Mouse (Mus musculus) hindbrain, embryonic 13.5 days (tissue): ENCODE measurements at regions not wholly inside any gene's neighbourhood (a gene's known extent, or its start where the extent isn't known, plus 50 kb on each side); places are given as distances from the start of the nearest gene placed in this dataset.

ENCODE experiments used
- ATAC-seq: fragments of 200-750 bp; cut with Nextera tagmentation; 2 replicates; pipeline ENCODE4 v1.8.0; 2017; ENCODE audit warnings: moderate TSS enrichment; ENCODE audit not compliant: low FRiP score
- H3K27ac ChIP-seq: fragments of 300-500 bp; sonication (generic); 2 replicates; pipeline ENCODE4 v1.5.1; 2015; ENCODE audit warnings: inconsistent platforms, mild to moderate bottlenecking, moderate library complexity
- H3K27me3 ChIP-seq: fragments of 300-500 bp; sonication (generic); 2 replicates; pipeline ENCODE4 v1.6.1; 2015; ENCODE audit warnings: mild to moderate bottlenecking, inconsistent platforms
- H3K36me3 ChIP-seq: fragments of 300-500 bp; sonication (generic); 2 replicates; pipeline ENCODE4 v1.6.1; 2015; ENCODE audit warnings: mild to moderate bottlenecking, inconsistent platforms
- H3K4me1 ChIP-seq: fragments of 300-500 bp; sonication (generic); replicated peaks from 2 replicates; pipeline ENCODE4 v1.6.1; 2015; ENCODE audit warnings: inconsistent platforms
- H3K4me2 ChIP-seq: fragments of 300-500 bp; sonication (generic); 2 replicates; pipeline ENCODE4 v1.6.1; 2015; ENCODE audit warnings: inconsistent platforms, mild to moderate bottlenecking, moderate library complexity
- H3K4me3 ChIP-seq: fragments of 300-500 bp; sonication (generic); 2 replicates; pipeline ENCODE4 v1.5.1; 2015; ENCODE audit warnings: mild to moderate bottlenecking, inconsistent platforms
- H3K9ac ChIP-seq: fragments of 300-500 bp; sonication (generic); 2 replicates; pipeline ENCODE4 v1.6.1; 2015; ENCODE audit warnings: mild to moderate bottlenecking, inconsistent platforms
- H3K9me3 ChIP-seq: fragments of 300-500 bp; sonication (generic); 2 replicates; pipeline ENCODE4 v1.6.1; 2016; ENCODE audit warnings: inconsistent platforms
- WGBS: fragments of 180-500 bp; shearing (Covaris S2); methylation state at CpG from one replicate; pipeline ENCODE4 v1.1.7; 2015; 5-methylcytosine and 5-hydroxymethylcytosine counted together

- Histone ChIP-seq H3K4me2 (no peak overlapping the region), H3K27ac (no peak overlapping the region), H3K36me3 (no peaks in the 10 kb centered on the region), H3K4me1 (peaks cover 9% of the 10 kb centered on the region), H3K4me3 (no peak overlapping the region), H3K27me3 (no peaks in the 10 kb centered on the region), H3K9me3 (peaks cover 9% of the 10 kb centered on the region; the same call in 1 of the 2 replicates), H3K9ac (no peak overlapping the region)
- peak; percentile 73 for ATAC-seq
- WGBS: 56% methylated on average over 4 of the region's 4 CpGs
These were observed 160.4 kb downstream of the C1d start for GRCm38 (mm10) chr11:17417656-17418289.

- Histone ChIP-seq H3K9me3 (no peaks in the 10 kb centered on the region), H3K9ac (no peak overlapping the region), H3K36me3 (no peaks in the 10 kb centered on the region), H3K4me2 (no peak overlapping the region), H3K4me1 (no peaks in the 10 kb centered on the region), H3K4me3 (no peak overlapping the region), H3K27ac (no peak overlapping the region), H3K27me3 (no peaks in the 10 kb centered on the region)
- no peak for ATAC-seq
- WGBS: 58% methylated on average over 4 of the region's 4 CpGs
These were observed 184.8 kb downstream of the C1d start for GRCm38 (mm10) chr11:17442133-17442532.

- Histone ChIP-seq H3K27me3 (no peaks in the 10 kb centered on the region), H3K9me3 (no peaks in the 10 kb centered on the region), H3K4me2 (no peak overlapping the region), H3K4me1 (peaks cover 26% of the 10 kb centered on the region), H3K36me3 (no peaks in the 10 kb centered on the region), H3K27ac (no peak overlapping the region; the same call in 1 of the 2 replicates), H3K9ac (no peak overlapping the region), H3K4me3 (no peak overlapping the region)
- WGBS: 74% methylated on average over 7 of the region's 7 CpGs
- ATAC-seq: peak; percentile 66; the same call in 1 of the 2 replicates
These were observed 191.9 kb downstream of the C1d start for GRCm38 (mm10) chr11:17449289-17449688.

GRCm38 (mm10) chr11:17450360-17451045 lies 193.1 kb downstream of the C1d start:
- ATAC-seq: peak; percentile 77
- 55% methylated on average over 7 of the region's 7 CpGs for WGBS

GRCm38 (mm10) chr11:17451451-17451850 lies 194.1 kb downstream of the C1d start:
- H3K27ac ChIP-seq: 0 out of 2 replicates have a peak overlapping the region, but pooled peaks have one; percentile 30
- no peak overlapping the region for H3K4me2 ChIP-seq
- H3K4me1 ChIP-seq: peaks cover 26% of the 10 kb centered on the region
- ATAC-seq: no peak
- H3K27me3 ChIP-seq: no peaks in the 10 kb centered on the region
- no peaks in the 10 kb centered on the region for H3K9me3 ChIP-seq
- no peaks in the 10 kb centered on the region for H3K36me3 ChIP-seq
- no peak overlapping the region for H3K4me3 ChIP-seq
- WGBS: 92% methylated on average over 2 of the region's 2 CpGs
- H3K9ac ChIP-seq: no peak overlapping the region

More at GRCm38 (mm10) chr11:17450360-17451045, 193.1 kb downstream of the C1d start:
- Histone ChIP-seq H3K27me3 (no peaks in the 10 kb centered on the region), H3K36me3 (no peaks in the 10 kb centered on the region), H3K9me3 (no peaks in the 10 kb centered on the region), H3K27ac (peak overlapping the region; percentile 30), H3K9ac (no peak overlapping the region), H3K4me3 (no peak overlapping the region), H3K4me2 (no peak overlapping the region), H3K4me1 (peaks cover 26% of the 10 kb centered on the region)

GRCm38 (mm10) chr11:17453530-17453929 lies 196.2 kb downstream of the C1d start:
- Histone ChIP-seq H3K4me2 (no peak overlapping the region), H3K9me3 (no peaks in the 10 kb centered on the region)

GRCm38 (mm10) chr11:17458946-17459345 lies 201.6 kb downstream of the C1d start:
- H3K4me1 ChIP-seq: peaks cover 10% of the 10 kb centered on the region
- H3K9ac ChIP-seq: no peak overlapping the region
- H3K36me3 ChIP-seq: no peaks in the 10 kb centered on the region
- no peak for ATAC-seq
- no peak overlapping the region for H3K4me3 ChIP-seq
- no peak overlapping the region for H3K4me2 ChIP-seq
- H3K27ac ChIP-seq: no peak overlapping the region
- H3K9me3 ChIP-seq: no peaks in the 10 kb centered on the region
- no peaks in the 10 kb centered on the region for H3K27me3 ChIP-seq
- 46% methylated on average over 4 of the region's 4 CpGs for WGBS

More at GRCm38 (mm10) chr11:17453530-17453929, 196.2 kb downstream of the C1d start:
- Histone ChIP-seq H3K9ac (no peak overlapping the region), H3K4me3 (no peak overlapping the region), H3K27me3 (no peaks in the 10 kb centered on the region), H3K27ac (no peak overlapping the region), H3K4me1 (peaks cover 26% of the 10 kb centered on the region), H3K36me3 (no peaks in the 10 kb centered on the region)
- ATAC-seq: no peak
- WGBS: 62% methylated on average over 9 of the region's 9 CpGs

GRCm38 (mm10) chr11:17460024-17460919 lies 202.9 kb downstream of the C1d start:
- H3K27ac ChIP-seq: peak overlapping the region; percentile 49; the same call in 1 of the 2 replicates
- WGBS: 3% methylated on average over 11 of the region's 11 CpGs
- H3K27me3 ChIP-seq: no peaks in the 10 kb centered on the region
- no peaks in the 10 kb centered on the region for H3K9me3 ChIP-seq
- peaks cover 10% of the 10 kb centered on the region for H3K4me1 ChIP-seq
- ATAC-seq: peak; percentile 81
- H3K9ac ChIP-seq: 0 out of 2 replicates have a peak overlapping the region, but pooled peaks have one; percentile 13
- peak overlapping the region; percentile 34 for H3K4me2 ChIP-seq
- H3K36me3 ChIP-seq: no peaks in the 10 kb centered on the region
- no peak overlapping the region for H3K4me3 ChIP-seq

- peak overlapping the region; percentile 34 for H3K4me2 ChIP-seq
- no peaks in the 10 kb centered on the region for H3K9me3 ChIP-seq
- H3K36me3 ChIP-seq: no peaks in the 10 kb centered on the region
- 0 out of 2 replicates have a peak overlapping the region, but pooled peaks have one; percentile 13 for H3K9ac ChIP-seq
- WGBS: 4% methylated on average over 13 of the region's 13 CpGs
- H3K4me3 ChIP-seq: no peak overlapping the region
- no peaks in the 10 kb centered on the region for H3K27me3 ChIP-seq
- no peak overlapping the region for H3K27ac ChIP-seq
- H3K4me1 ChIP-seq: peaks cover 10% of the 10 kb centered on the region
- no peak for ATAC-seq
These were observed 203.5 kb downstream of the C1d start for GRCm38 (mm10) chr11:17460920-17461279.

- H3K4me1 ChIP-seq: peaks cover 10% of the 10 kb centered on the region
- no peaks in the 10 kb centered on the region for H3K36me3 ChIP-seq
- ATAC-seq: no peak
- H3K27me3 ChIP-seq: no peaks in the 10 kb centered on the region
- no peak overlapping the region for H3K4me2 ChIP-seq
- no peak overlapping the region for H3K9ac ChIP-seq
- no peaks in the 10 kb centered on the region for H3K9me3 ChIP-seq
- 84% methylated on average over 1 of the region's 1 CpGs for WGBS
- no peak overlapping the region for H3K4me3 ChIP-seq
- H3K27ac ChIP-seq: no peak overlapping the region
These were observed 204.3 kb downstream of the C1d start for GRCm38 (mm10) chr11:17461701-17462100.

- H3K36me3 ChIP-seq: no peaks in the 10 kb centered on the region
- no peaks in the 10 kb centered on the region for H3K9me3 ChIP-seq
- H3K27ac ChIP-seq: no peak overlapping the region
- H3K4me3 ChIP-seq: no peak overlapping the region
- no peaks in the 10 kb centered on the region for H3K27me3 ChIP-seq
- 34% methylated on average over 2 of the region's 2 CpGs for WGBS
- ATAC-seq: 0 out of 2 replicates have a peak, but pooled peaks have one; percentile 77
- H3K4me2 ChIP-seq: no peak overlapping the region
- H3K9ac ChIP-seq: no peak overlapping the region
- peaks cover 10% of the 10 kb centered on the region for H3K4me1 ChIP-seq
These were observed 207.5 kb downstream of the C1d start for GRCm38 (mm10) chr11:17464875-17465274.
